Mouse (Mus musculus) hindbrain, embryonic 15.5 days (tissue): ENCODE measurements around the gene Morc2b. TPM values are rescaled to one million over a fixed set of nuclear protein-coding genes. Genes with fewer than 3 reads are reported as not detected.
"Not testable (repeated sequence)": the region's sequence is repeated elsewhere in the genome, so short reads cannot be mapped to it uniquely, and the experiment has no call there.

Experiments used
- ATAC-seq: fragments of 200-750 bp; cut with Nextera tagmentation; 2 replicates; pipeline ENCODE4 v1.8.0; 2017; ENCODE audit warnings: low read depth, moderate number of reproducible peaks, moderate TSS enrichment; ENCODE audit not compliant: low FRiP score
- H3K27ac ChIP-seq: fragments of 300-500 bp; sonication (generic); replicated peaks from 2 replicates; pipeline ENCODE4 v1.5.1; 2015; ENCODE audit warnings: mild to moderate bottlenecking, inconsistent platforms
- H3K27me3 ChIP-seq: fragments of 300-500 bp; sonication (generic); 2 replicates; pipeline ENCODE4 v1.6.1; 2015; ENCODE audit warnings: control low read depth, inconsistent platforms
- H3K36me3 ChIP-seq: fragments of 300-500 bp; sonication (generic); 2 replicates; pipeline ENCODE4 v1.6.1; 2015; ENCODE audit warnings: control low read depth, inconsistent platforms
- H3K4me1 ChIP-seq: fragments of 300-500 bp; sonication (generic); replicated peaks from 2 replicates; pipeline ENCODE4 v1.6.1; 2015; ENCODE audit warnings: control low read depth, inconsistent platforms
- H3K4me2 ChIP-seq: fragments of 300-500 bp; sonication (generic); 2 replicates; pipeline ENCODE4 v1.6.1; 2015; ENCODE audit warnings: moderate library complexity, mild to moderate bottlenecking, inconsistent platforms
- H3K4me3 ChIP-seq: fragments of 300-500 bp; sonication (generic); 2 replicates; pipeline ENCODE4 v1.5.1; 2015; ENCODE audit warnings: mild to moderate bottlenecking, inconsistent platforms
- H3K9ac ChIP-seq: fragments of 300-500 bp; sonication (generic); 2 replicates; pipeline ENCODE4 v1.6.1; 2015; ENCODE audit warnings: inconsistent platforms
- H3K9me3 ChIP-seq: fragments of 300-500 bp; sonication (generic); 2 replicates; pipeline ENCODE4 v1.6.1; 2016; ENCODE audit warnings: control low read depth, inconsistent platforms
- WGBS: fragments of 180-500 bp; shearing (Covaris S2); methylation state at CpG from one replicate; pipeline ENCODE4 v1.1.7; 2015; 5-methylcytosine and 5-hydroxymethylcytosine counted together
- polyA plus RNA-seq: library from polyadenylated mRNA; unstranded; fragments of >200 nt; fragmentation: Nextera tagmentation; extraction: Ambion mirVana; gene quantifications from 2 replicates; pipeline ENCODE4 v1.2.1, GENCODE M21; 2015

Gene Morc2b
- 0.45 and 0.49 TPM in 2 replicates for polyA plus RNA-seq

DNA sequence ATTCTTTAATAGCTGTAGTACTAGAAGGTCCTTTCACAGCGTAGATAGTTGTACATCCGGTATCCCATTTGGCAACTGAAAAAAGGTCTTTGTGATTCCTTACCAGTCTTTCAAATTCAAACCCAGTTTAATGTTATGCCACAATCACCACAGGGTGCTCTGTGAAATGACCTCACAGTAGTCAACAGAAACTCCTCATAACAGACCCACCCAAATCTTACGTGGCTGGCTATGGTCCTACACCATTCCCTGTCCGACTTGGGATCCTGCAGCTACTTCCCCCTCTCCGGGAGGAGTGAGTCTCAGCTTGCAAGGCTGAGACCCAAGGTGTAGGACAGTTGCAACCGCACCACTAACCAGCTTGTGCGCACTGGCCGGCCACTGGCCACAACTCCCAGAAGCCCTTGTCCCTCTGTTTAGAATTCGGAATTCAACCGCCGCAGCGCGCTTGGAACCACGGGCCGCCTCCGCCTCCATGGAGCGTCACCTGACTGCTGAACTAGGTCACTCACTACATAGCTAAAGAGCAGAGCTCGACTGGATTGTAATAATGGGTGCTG lies at the start of gene Morc2b:
TSS of gene Morc2b (minus strand) at position 423 of the 560 bp plus-strand sequence.
- no peaks in the 10 kb centered on the region for H3K27me3 ChIP-seq
- 75% methylated on average over 18 of the region's 18 CpGs for WGBS
- H3K9ac ChIP-seq, result no peak within 1 kb of the TSS
- no peaks in the 10 kb centered on the region for H3K9me3 ChIP-seq
- H3K27ac ChIP-seq, result no peak within 1 kb of the TSS
- no peak for ATAC-seq
- H3K4me1 ChIP-seq, result no peaks in the 10 kb centered on the region
- no peak within 1 kb of the TSS for H3K4me2 ChIP-seq
- no peak within 1 kb of the TSS for H3K4me3 ChIP-seq
- H3K36me3 ChIP-seq, result no peaks in the 10 kb centered on the region

DNA sequence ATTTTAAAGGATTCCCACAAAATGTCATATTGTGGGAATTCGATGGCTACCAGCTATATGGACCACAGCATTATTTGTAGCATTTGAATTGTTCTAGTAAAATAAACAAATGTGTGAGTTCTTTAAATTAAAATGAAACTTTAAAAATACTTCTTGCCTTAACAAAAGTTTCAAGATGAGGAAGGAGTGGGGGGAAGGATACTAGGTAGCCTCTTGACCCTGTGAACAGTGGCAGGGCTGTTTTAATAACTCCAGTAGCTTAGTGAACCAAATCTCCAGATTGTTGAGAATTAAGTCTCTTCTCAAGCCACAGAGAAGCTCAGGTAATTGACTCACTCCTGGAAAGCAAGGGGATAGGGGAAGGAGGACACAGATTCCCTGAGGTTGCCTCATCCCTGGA lies 28.7 kb upstream of the Morc2b start, which contains the start of gene Olfr55:
TSS of gene Olfr55 (plus strand) at position 301 of the 400 bp plus-strand sequence.
- not testable (repeated sequence) for H3K4me1 ChIP-seq, H3K36me3 ChIP-seq, H3K9ac ChIP-seq, ATAC-seq, H3K4me3 ChIP-seq, H3K9me3 ChIP-seq, H3K27me3 ChIP-seq, H3K4me2 ChIP-seq, H3K27ac ChIP-seq
- 80% methylated on average over 1 of the region's 1 CpGs for WGBS

DNA sequence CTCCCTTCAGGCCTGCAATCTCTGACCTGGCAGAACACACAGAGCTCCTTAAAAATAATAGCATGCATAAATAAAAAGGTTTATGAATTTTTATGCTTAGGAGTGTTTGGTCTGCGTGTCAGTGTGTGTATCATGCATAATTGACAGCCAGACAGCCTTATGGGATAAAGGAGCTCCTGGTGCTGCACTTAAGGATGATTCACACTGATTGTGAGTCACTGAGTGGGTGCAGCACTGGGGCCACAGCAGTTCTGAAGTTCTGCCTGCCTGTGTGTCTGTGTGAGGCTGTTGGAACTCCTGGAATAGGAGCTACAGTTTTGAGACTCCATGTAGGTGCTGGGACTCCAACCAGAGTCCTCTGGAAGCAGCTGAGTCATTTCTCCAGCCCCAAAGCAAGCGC lies 13.2 kb downstream of the Morc2b start:
- Histone ChIP-seq H3K9me3 (no peaks in the 10 kb centered on the region), H3K4me1 (no peaks in the 10 kb centered on the region), H3K27me3 (no peaks in the 10 kb centered on the region), H3K4me3 (no peak overlapping the region), H3K4me2 (no peak overlapping the region), H3K27ac (no peak overlapping the region), H3K36me3 (no peaks in the 10 kb centered on the region), H3K9ac (no peak overlapping the region)
- 61% methylated on average over 2 of the region's 2 CpGs for WGBS
- no peak for ATAC-seq

DNA sequence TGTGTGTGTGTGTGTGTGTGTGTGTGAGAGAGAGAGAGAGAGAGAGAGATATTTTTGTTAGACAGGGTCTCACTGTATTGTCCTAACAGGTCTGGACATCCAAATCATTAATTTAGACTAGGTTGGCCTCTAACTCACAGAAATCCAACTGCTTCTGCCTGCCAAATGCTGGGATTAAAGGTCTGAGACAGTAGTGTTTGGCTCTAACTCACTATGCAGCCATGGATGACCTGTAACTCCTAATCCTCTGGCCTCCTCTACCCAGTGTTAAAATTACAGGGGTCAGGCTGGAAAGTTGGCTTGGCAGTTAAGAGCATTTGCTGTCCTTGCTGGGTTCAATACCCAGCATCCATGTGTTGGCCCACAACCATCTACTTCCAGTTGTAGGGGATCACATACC lies 14.9 kb downstream of the Morc2b start:
- no peak for ATAC-seq
- no peak overlapping the region for H3K9ac ChIP-seq

DNA sequence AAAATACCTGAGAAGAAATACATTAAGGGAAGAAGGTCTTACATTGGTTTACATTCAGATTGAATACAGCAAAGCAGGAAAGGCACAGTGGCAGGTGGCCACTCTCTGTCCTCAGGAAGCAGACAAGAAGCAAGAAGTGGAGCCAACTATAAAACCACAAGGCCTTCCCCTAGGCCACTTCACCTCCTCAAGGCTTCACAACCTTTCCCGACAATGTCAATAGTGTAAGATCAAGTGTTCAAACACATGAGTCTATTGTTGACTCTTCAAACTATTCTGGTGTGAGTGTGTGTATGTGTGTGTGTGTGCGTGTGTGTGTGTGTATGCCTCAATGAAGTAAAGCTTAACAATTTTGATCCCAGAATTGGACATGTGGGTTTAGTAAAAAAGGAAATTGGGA lies 42.1 kb downstream of the Morc2b start:
- Histone ChIP-seq H3K36me3 (peaks cover 3% of the 10 kb centered on the region; the same call in 1 of the 2 replicates), H3K4me3 (no peak overlapping the region), H3K4me2 (no peak overlapping the region), H3K9ac (no peak overlapping the region), H3K27me3 (no peaks in the 10 kb centered on the region), H3K27ac (no peak overlapping the region), H3K4me1 (peaks cover 15% of the 10 kb centered on the region), H3K9me3 (no peaks in the 10 kb centered on the region)
- WGBS, result 90% methylated on average over 2 of the region's 2 CpGs
- ATAC-seq, result no peak

More for the DNA sequence above, 14.9 kb downstream of the Morc2b start:
- Histone ChIP-seq H3K4me1 (no peaks in the 10 kb centered on the region), H3K27ac (no peak overlapping the region), H3K27me3 (no peaks in the 10 kb centered on the region), H3K4me2 (no peak overlapping the region), H3K9me3 (no peaks in the 10 kb centered on the region), H3K4me3 (no peak overlapping the region), H3K36me3 (no peaks in the 10 kb centered on the region)

DNA sequence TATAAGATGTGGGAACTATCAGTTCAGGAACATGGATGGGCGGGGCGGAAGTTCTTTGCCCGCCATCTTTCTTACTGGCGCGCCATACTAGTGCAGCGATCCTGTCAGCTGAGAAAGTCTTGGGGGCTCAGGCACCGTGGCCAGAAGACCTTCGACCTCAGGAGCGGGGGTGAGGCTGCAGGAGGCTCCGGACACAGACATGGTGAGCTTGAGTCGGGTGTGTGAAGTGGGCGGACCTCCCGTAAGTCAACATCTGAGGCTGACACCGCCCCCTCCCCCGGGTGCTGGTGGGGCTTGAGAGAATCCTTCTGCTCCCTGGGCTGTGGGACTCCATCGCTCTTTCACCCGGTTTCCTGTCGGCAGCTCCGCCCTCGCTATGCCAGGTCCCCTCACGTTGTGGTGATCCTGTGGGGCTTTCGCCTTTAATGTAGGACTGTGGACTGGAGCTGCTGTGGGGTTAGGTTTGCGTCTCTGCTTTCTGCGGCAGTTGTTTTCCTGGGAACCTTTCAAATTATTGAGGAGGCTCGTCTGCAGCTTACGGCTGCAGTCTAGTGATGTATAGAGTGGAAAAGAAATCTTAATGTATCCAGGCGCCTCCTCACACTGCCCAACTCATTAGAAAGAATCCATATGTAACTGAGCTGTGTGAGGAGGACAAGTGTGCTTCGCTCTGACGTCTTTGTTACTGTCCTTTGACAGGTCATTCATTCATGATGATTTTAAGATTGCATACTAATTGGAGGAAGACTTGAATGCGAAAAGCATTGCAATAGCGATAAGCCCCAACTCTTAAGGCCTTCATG lies 46.9 kb downstream of the Morc2b start:
- H3K9ac ChIP-seq, result peak overlapping the region; percentile 51
- WGBS, result 1% methylated on average over 31 of the region's 31 CpGs
- peak overlapping the region; percentile 90 for H3K27ac ChIP-seq
- no peaks in the 10 kb centered on the region for H3K27me3 ChIP-seq
- H3K4me1 ChIP-seq, result peaks cover 25% of the 10 kb centered on the region
- no peaks in the 10 kb centered on the region for H3K9me3 ChIP-seq
- peak overlapping the region; percentile 57 for H3K4me3 ChIP-seq
- peak; percentile 78 for ATAC-seq
- H3K4me2 ChIP-seq, result peak overlapping the region; percentile 77
- no peaks in the 10 kb centered on the region for H3K36me3 ChIP-seq

DNA sequence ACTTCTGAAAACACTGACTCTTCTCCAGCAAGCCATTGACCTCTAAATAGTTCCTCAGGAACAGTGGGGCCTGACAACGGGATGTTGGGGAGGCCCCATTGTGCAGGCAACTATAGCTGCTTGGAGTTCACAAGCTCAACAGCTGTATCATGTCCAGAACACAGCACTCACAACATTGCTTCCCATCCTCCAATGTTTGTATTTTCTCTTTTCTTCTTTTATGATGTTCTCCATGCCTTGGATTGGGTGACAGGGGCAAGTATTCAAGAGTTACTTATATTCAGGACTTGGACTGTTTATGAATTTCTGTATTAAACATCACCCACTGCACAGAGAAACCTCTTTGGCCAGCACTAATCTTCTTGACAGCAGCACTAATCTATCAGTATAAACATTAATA lies 47.9 kb downstream of the Morc2b start:
- H3K36me3 ChIP-seq, result no peaks in the 10 kb centered on the region
- WGBS, result 39% methylated on average over 1 of the region's 1 CpGs
- H3K27me3 ChIP-seq, result no peaks in the 10 kb centered on the region
- no peak for ATAC-seq
- H3K4me2 ChIP-seq, result peak overlapping the region; percentile 77
- H3K9me3 ChIP-seq, result no peaks in the 10 kb centered on the region
- H3K27ac ChIP-seq, result peak overlapping the region; percentile 90; the same call in 1 of the 2 replicates
- no peak overlapping the region for H3K9ac ChIP-seq
- H3K4me3 ChIP-seq, result peak overlapping the region; percentile 57
- peaks cover 25% of the 10 kb centered on the region for H3K4me1 ChIP-seq

DNA sequence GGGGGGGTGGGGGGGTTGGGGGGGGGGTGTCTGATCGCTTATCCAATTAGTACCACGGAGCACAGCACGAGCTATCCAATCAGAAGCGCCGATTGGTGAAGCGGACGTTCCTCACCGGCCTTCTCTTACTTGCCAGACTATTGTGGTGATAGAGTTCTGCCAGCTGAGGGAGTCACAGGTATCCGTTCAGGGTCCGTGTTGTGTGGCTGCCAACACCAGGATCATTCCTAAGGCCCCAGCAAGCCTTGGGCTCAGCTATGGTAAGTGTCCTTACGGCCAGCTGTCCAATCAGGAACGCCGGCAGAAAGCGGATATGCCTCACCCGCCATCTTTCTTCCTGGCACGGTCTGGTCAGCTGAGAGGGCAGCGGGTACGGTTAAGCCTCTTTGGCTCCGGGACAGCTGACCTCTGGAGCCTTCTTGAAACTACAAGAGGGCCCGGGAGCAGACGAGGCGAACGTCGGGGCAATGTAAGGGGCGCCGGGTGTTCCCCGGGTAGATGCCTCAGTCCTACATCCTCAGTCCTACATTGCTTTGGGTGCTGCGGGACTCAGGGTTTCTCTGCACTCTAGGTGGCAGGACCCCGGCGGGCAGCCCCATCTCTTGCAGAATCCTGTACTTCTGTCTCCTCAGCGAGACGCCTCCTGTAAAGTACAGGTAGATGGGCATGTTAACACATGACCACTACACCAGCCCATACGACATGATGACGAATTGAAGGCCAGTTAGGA lies 50.1 kb downstream of the Morc2b start, which contains the start of gene Zfp563:
TSS of gene Zfp563 (plus strand) at position 91 of the 730 bp plus-strand sequence.
- Histone ChIP-seq H3K4me1 (peaks cover 24% of the 10 kb centered on the region), H3K9me3 (no peaks in the 10 kb centered on the region), H3K4me3 (peak within 1 kb of the TSS; percentile 71), H3K36me3 (no peaks in the 10 kb centered on the region), H3K4me2 (peak within 1 kb of the TSS; percentile 74), H3K9ac (peak within 1 kb of the TSS; percentile 78), H3K27ac (peak within 1 kb of the TSS; percentile 92), H3K27me3 (0 out of 2 replicates have a peak, but pooled peaks cover 3% of the 10 kb centered on the region)
- ATAC-seq, result peak; percentile 93
- WGBS, result 5% methylated on average over 34 of the region's 34 CpGs

DNA sequence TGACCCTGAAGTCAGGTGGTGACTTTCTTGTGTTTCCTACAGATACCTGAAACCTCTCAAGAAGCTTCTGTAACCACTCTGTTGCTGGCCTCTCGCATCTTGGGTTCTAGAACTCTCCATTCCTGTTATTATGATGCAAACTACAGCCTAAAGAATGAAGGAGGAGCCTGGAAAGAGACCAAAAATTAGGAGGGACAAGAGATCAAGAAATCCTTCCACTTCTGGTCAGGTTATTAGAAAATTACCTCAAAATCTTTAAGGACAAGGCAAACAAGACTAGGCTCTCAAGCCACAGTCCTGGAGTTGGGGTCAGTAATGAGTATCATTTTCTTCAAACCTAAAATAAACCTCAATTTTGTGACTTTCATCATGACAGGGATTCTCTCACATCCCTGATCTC lies 71.5 kb downstream of the Morc2b start, which contains the start of gene 4921501E09Rik:
TSS of gene 4921501E09Rik (minus strand) at position 101 of the 400 bp plus-strand sequence.
- H3K9me3 ChIP-seq, result no peaks in the 10 kb centered on the region
- no peak for ATAC-seq
- H3K27me3 ChIP-seq, result no peaks in the 10 kb centered on the region; the same call in 1 of the 2 replicates
- WGBS, result 43% methylated on average over 1 of the region's 1 CpGs
- no peak within 1 kb of the TSS for H3K4me2 ChIP-seq
- no peaks in the 10 kb centered on the region for H3K4me1 ChIP-seq
- H3K27ac ChIP-seq, result no peak within 1 kb of the TSS
- no peak within 1 kb of the TSS for H3K9ac ChIP-seq
- H3K36me3 ChIP-seq, result no peaks in the 10 kb centered on the region
- H3K4me3 ChIP-seq, result no peak within 1 kb of the TSS
